In the genomic region with DNA sequence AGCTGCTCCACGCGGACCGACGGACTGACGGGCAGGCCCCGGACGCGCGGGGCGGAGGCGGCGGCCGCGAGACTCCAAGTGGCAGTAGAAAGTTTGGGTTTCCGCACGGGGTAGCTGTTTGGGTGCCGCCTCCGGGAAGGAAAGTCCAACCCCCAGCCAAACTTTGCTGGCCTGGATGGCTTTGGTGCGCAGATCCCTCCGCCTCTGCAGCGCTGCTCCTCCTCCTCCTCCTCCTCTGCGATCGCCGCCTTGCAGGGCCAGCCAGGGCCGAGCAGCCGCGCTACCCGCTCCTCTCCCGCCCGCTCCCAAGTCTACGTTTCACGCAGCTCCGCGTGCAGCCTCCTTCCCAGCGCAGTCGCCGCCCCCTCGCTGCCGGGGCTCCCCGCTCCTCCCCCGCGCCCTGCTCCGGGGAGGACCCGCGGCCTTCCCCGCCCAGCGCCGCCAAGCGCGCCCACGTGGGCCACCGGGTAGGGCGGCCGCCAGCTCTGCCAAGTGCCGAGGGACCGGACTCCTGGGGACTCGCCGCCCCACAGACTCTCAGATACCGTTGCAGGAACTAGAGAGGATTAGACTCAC, we compare ENCODE assay signal across 8 mouse cellular contexts. TPM values are rescaled to one million over a fixed set of nuclear protein-coding genes. Genes with fewer than 3 reads are reported as not detected.
A peak's percentile ranks its signal among the peaks of the same experiment; 100 is the strongest.
DNase-seq lines count a peak whose midpoint lies in the region; ATAC-seq and TF ChIP-seq lines count a peak whose summit lies in the region.

A gene (minus strand): TSS at position 130 of the 576 bp plus-strand sequence.

- ATAC-seq in activated CD4-positive, CD25-positive, alpha-beta regulatory T cell, adult 4 months = peak; percentile 53
- ATAC-seq in hindbrain, embryonic 15.5 days (ENCODE audit: low FRiP score, low read depth) = peak; percentile 92

- no peaks in the 10 kb centered on the region for H3K36me3 ChIP-seq in hindbrain, embryonic 15.5 days
- H3K36me3 ChIP-seq in macrophage (ENCODE audit: inconsistent target) = no peaks in the 10 kb centered on the region

- intact Hi-C loops in left cerebral cortex, adult 2 months (cut with DNase I) = loop anchor here (1.0 to 5.0 kb wide), 6 partner anchors 22 to 626 kb away; no protein-coding TSS in a partner anchor

- peak within 1 kb of the TSS; percentile 100 for H3K4me2 ChIP-seq in hindbrain, embryonic 15.5 days

- peak within 1 kb of the TSS; percentile 73 for H3K4me3 ChIP-seq in hindbrain, embryonic 15.5 days
- peak within 1 kb of the TSS; percentile 92 for H3K4me3 ChIP-seq in left cerebral cortex, adult 2 months
- peak within 1 kb of the TSS; percentile 47 for H3K4me3 ChIP-seq in macrophage (ENCODE audit: inconsistent target)

- DNase-seq in cerebellum, postnatal 4 days (ENCODE audit: low spot score in 2 of 2) = peak; percentile 56 to 71
- peak; percentile 93 for DNase-seq in gastrocnemius, adult 18-20 months (ENCODE audit: low spot score)
- peak; percentile 89 to 92 for DNase-seq in left cerebral cortex, adult 2 months (ENCODE audit: extremely low spot score in 1 of 2, low spot score in 2 of 2)
- peak; percentile 57 for DNase-seq in retina, postnatal 7 days (ENCODE audit: low read depth, low spot score)
- DNase-seq in urinary bladder, adult 18-20 months (ENCODE audit: low spot score in 2 of 2) = peak; percentile 85 to 96

- peaks cover 58% of the 10 kb centered on the region for H3K4me1 ChIP-seq in hindbrain, embryonic 15.5 days (replicated peaks)

- H3K27ac ChIP-seq in hindbrain, embryonic 15.5 days (replicated peaks) = peak within 1 kb of the TSS; percentile 81
- peak within 1 kb of the TSS; percentile 95 for H3K27ac ChIP-seq in left cerebral cortex, adult 2 months
- H3K27ac ChIP-seq in macrophage = peak within 1 kb of the TSS; percentile 59

- no peak; the same call in 1 of the 2 replicates for TF ChIP-seq CTCF in left cerebral cortex, adult 2 months (IDR thresholded peaks at IDR 0.05)

- H3K9ac ChIP-seq in hindbrain, embryonic 15.5 days = peak within 1 kb of the TSS; percentile 64

- H3K9me3 ChIP-seq in hindbrain, embryonic 15.5 days = no peaks in the 10 kb centered on the region

- 0 out of 2 replicates have a peak, but pooled peaks cover 2% of the 10 kb centered on the region for H3K27me3 ChIP-seq in hindbrain, embryonic 15.5 days

- under 1% methylated on average over 51 of the region's 59 CpGs for WGBS in hindbrain, embryonic 15.5 days
- WGBS in macrophage (ENCODE audit: missing documents) = 1% methylated on average over 56 of the region's 59 CpGs

- peaks cover 21% of the 10 kb centered on the region; the same call in 1 of the 2 replicates for H3K79me2 ChIP-seq in macrophage (ENCODE audit: inconsistent target)

RNA-seq across cellular contexts. Expression of the gene that starts here (rescaled TPM):
- polyA plus RNA-seq in activated CD4-positive, CD25-positive, alpha-beta regulatory T cell, adult 4 months (2017; shearing (Covaris generic)) = 10 to 100 TPM; 15.0 to 16.8 TPM
- total RNA-seq in gastrocnemius, adult 18-20 months (2021) = 10 to 100 TPM; 56.8 to 76.4 TPM
- polyA plus RNA-seq in hindbrain, embryonic 15.5 days (2015; fragmentation: Nextera tagmentation; extraction: Ambion mirVana) = 9.6 and 10.6 TPM in 2 replicates
- total RNA-seq in left cerebral cortex, adult 2 months (2021) = 10 to 100 TPM; 60.0 to 69.0 TPM
- total RNA-seq in macrophage (2018; cell fraction: chromatin; rRNA removed) = 10 to 100 TPM; 10.5 to 76.5 (median 36.5) TPM
- total RNA-seq in macrophage (2018; cell fraction: cytosol; rRNA removed) = 10 to 100 TPM in 19 of 26 experiments, 1 to 10 TPM in 7; 6.8 to 18.9 (median 14.1) TPM
- total RNA-seq in macrophage (2018; cell fraction: nucleus; rRNA removed) = 10 to 100 TPM; 13.1 to 61.7 (median 28.8) TPM
- polyA plus RNA-seq in macrophage (2018) = 9.9 to 14.5 TPM (median 12.2 TPM) in 3 replicates

Comparison
In these comparisons a context has a peak if more than half of its experiments do, and no peak if none do; other contexts are left out.
1. Peak in every context shown above with its lines: DNase-seq, ATAC-seq, H3K4me3 ChIP-seq and H3K27ac ChIP-seq.